Mouse (Mus musculus) G1E (cell line): ENCODE results near the gene Lama4.

Source experiments
- CTCF ChIP-seq: IDR thresholded peaks from 2 replicates; pipeline ENCODE4 v1.5.1; 2012; ENCODE audit warnings: low read depth, low read length, inconsistent platforms, mixed read lengths
- GATA2 ChIP-seq: IDR thresholded peaks from 2 replicates; pipeline ENCODE4 v1.6.1; 2012; ENCODE audit warnings: low read depth, low read length, inconsistent platforms, borderline replicate concordance

GRCm38 (mm10) chr10:39003520-39003919, 38.2 kb downstream of the Lama4 start:
- TF ChIP-seq CTCF (no peak), GATA2 (no peak)
